Comparison of ENCODE assay signal across 13 mouse cellular contexts in genomic region chr2:166029232-166029631, GRCm38 (mm10). TPM values are rescaled to one million over a fixed set of nuclear protein-coding genes. Genes with fewer than 3 reads are reported as not detected.
A peak's percentile ranks its signal among the peaks of the same experiment; 100 is the strongest.
DNase-seq lines count a peak whose midpoint lies in the region; ATAC-seq lines count a peak whose summit lies in the region.
"Had no signal": no experiment of that assay in that cellular context is flagged by ENCODE, and none has a peak within 500 bp of the region (broad histone marks: within the 10 kb centered on the region; RNA-seq: fewer than 3 reads in every experiment).

No protein-coding gene starts in this region.

- WGBS in heart, embryonic 16.5 days = 50% methylated on average over 4 of the region's 4 CpGs
- 34% methylated on average over 4 of the region's 4 CpGs for WGBS in lung, embryonic 16.5 days
- WGBS in midbrain, embryonic 16.5 days = 40% methylated on average over 4 of the region's 4 CpGs

- H3K9me3 ChIP-seq in heart, embryonic 16.5 days (replicated peaks; ENCODE audit: control insufficient read depth, low read length) = no peaks in the 10 kb centered on the region
- no peaks in the 10 kb centered on the region for H3K9me3 ChIP-seq in lung, embryonic 16.5 days (ENCODE audit: control insufficient read depth, low read length)
- no peaks in the 10 kb centered on the region for H3K9me3 ChIP-seq in midbrain, embryonic 16.5 days (replicated peaks; ENCODE audit: control insufficient read depth, low read length, poor library complexity, severe bottlenecking)
- H3K9me3 ChIP-seq: limb, embryonic 12.5 days had no signal

- no peaks in the 10 kb centered on the region for H3K27me3 ChIP-seq in heart, embryonic 16.5 days (ENCODE audit: control insufficient read depth, insufficient read depth, low read length)
- H3K27me3 ChIP-seq in lung, embryonic 16.5 days (ENCODE audit: control insufficient read depth, insufficient read depth, low read depth, low read length) = no peaks in the 10 kb centered on the region
- no peaks in the 10 kb centered on the region for H3K27me3 ChIP-seq in midbrain, embryonic 16.5 days (ENCODE audit: control insufficient read depth, insufficient read depth, low read depth, low read length)
- H3K27me3 ChIP-seq: limb, embryonic 12.5 days had no signal

- no peak for ATAC-seq in heart, embryonic 16.5 days (replicated peaks; ENCODE audit: extremely low read depth, insufficient read depth, low FRiP score)
- ATAC-seq in lung, embryonic 16.5 days (ENCODE audit: low read depth) = no peak
- ATAC-seq in midbrain, embryonic 16.5 days = no peak
- ATAC-seq: lung, postnatal 0 days had no signal

- no peaks in the 10 kb centered on the region for H3K36me3 ChIP-seq in heart, embryonic 16.5 days (ENCODE audit: control insufficient read depth, insufficient read depth)
- H3K36me3 ChIP-seq in lung, embryonic 16.5 days (ENCODE audit: control insufficient read depth, insufficient read depth, low read length) = no peaks in the 10 kb centered on the region
- H3K36me3 ChIP-seq in midbrain, embryonic 16.5 days (ENCODE audit: control insufficient read depth, insufficient read depth, low read length) = no peaks in the 10 kb centered on the region
- H3K36me3 ChIP-seq: limb, embryonic 12.5 days had no signal

- H3K4me1 ChIP-seq in heart, embryonic 16.5 days (ENCODE audit: control insufficient read depth, insufficient read depth, low read length) = peaks cover 26% of the 10 kb centered on the region
- peaks cover 30% of the 10 kb centered on the region for H3K4me1 ChIP-seq in lung, embryonic 16.5 days (replicated peaks; ENCODE audit: control insufficient read depth, insufficient read depth, low read length)
- peaks cover 25% of the 10 kb centered on the region for H3K4me1 ChIP-seq in brown adipose tissue, adult 24 weeks (ENCODE audit: control insufficient read depth, insufficient read depth, insufficient read length, low read length)
- peaks cover 26% of the 10 kb centered on the region for H3K4me1 ChIP-seq in midbrain, embryonic 16.5 days (ENCODE audit: control insufficient read depth, insufficient read depth, low read length)

- peak overlapping the region; percentile 39 for H3K27ac ChIP-seq in heart, embryonic 16.5 days (ENCODE audit: low read length)
- H3K27ac ChIP-seq in lung, embryonic 16.5 days (ENCODE audit: low read length) = peak overlapping the region; percentile 40; the same call in 1 of the 2 replicates
- 0 out of 2 replicates have a peak overlapping the region, but pooled peaks have one; percentile 36 for H3K27ac ChIP-seq in brown adipose tissue, adult 24 weeks (replicated peaks; ENCODE audit: low read depth, low read length)
- H3K27ac ChIP-seq in midbrain, embryonic 16.5 days (ENCODE audit: low read length) = peak overlapping the region; percentile 51
- H3K27ac ChIP-seq: limb, embryonic 12.5 days had no signal

- H3K4me3 ChIP-seq in heart, embryonic 16.5 days (ENCODE audit: low read length) = no peak overlapping the region
- no peak overlapping the region for H3K4me3 ChIP-seq in lung, embryonic 16.5 days (ENCODE audit: low read length)
- H3K4me3 ChIP-seq in brown adipose tissue, adult 24 weeks (ENCODE audit: insufficient read depth, low read depth, low read length) = no peak overlapping the region
- H3K4me3 ChIP-seq in midbrain, embryonic 16.5 days (ENCODE audit: low read depth, low read length) = no peak overlapping the region
- H3K4me3 ChIP-seq: limb, embryonic 12.5 days had no signal

- DNase-seq in heart, adult 8-10 months (ENCODE audit: low spot score) = no peak
- DNase-seq in lung, postnatal 4 days = no peak
- no peak for DNase-seq in spleen, adult 12 weeks (ENCODE audit: low spot score)
- DNase-seq: cerebellum, postnatal 25 days; gastrocnemius, postnatal 10 days; layer of hippocampus, adult 9-11 months; right cerebral cortex, postnatal 14 days had no signal

- no peak overlapping the region for H3K9ac ChIP-seq in heart, embryonic 16.5 days (ENCODE audit: low read length)
- H3K9ac ChIP-seq in lung, embryonic 16.5 days (ENCODE audit: low read length) = no peak overlapping the region
- H3K9ac ChIP-seq in midbrain, embryonic 16.5 days (ENCODE audit: low read depth, low read length) = no peak overlapping the region
- H3K9ac ChIP-seq: limb, embryonic 12.5 days had no signal

- no peak overlapping the region for H3K4me2 ChIP-seq in heart, embryonic 16.5 days (ENCODE audit: low read depth, low read length)
- H3K4me2 ChIP-seq in lung, embryonic 16.5 days (ENCODE audit: low read depth, low read length) = no peak overlapping the region
- H3K4me2 ChIP-seq in midbrain, embryonic 16.5 days (ENCODE audit: low read length) = no peak overlapping the region
- H3K4me2 ChIP-seq: limb, embryonic 12.5 days had no signal

RNA-seq across cellular contexts. Expression of gene Ncoa3, which starts 36.8 kb away (rescaled TPM):
- 9.5 and 9.9 TPM in 2 replicates for polyA plus RNA-seq in heart, embryonic 16.5 days (2015; fragmentation: Nextera tagmentation; extraction: Ambion mirVana)
- 10 to 100 TPM; 24.3 to 30.2 (median 28.7) TPM for total RNA-seq in heart, adult 8-10 months (2022)
- 11.5 and 12.1 TPM in 2 replicates for polyA plus RNA-seq in lung, embryonic 16.5 days (2015; fragmentation: Nextera tagmentation; extraction: Ambion mirVana)
- polyA plus RNA-seq in brown adipose tissue, adult 24 weeks (2012; ENCODE audit: insufficient read depth, insufficient read length, missing spikeins) = 7.8 and 10.1 TPM in 2 replicates
- 15.5 and 16.0 TPM in 2 replicates for polyA plus RNA-seq in midbrain, embryonic 16.5 days (2015; fragmentation: Nextera tagmentation; extraction: Ambion mirVana)
